Mouse (Mus musculus) T-helper 17 cell (primary cell): ENCODE measurements around the gene Tmem239.
"Not testable (repeated sequence)": the region's sequence is repeated elsewhere in the genome, so short reads cannot be mapped to it uniquely, and the experiment has no call there.

ENCODE experiments used
- in situ Hi-C, 2 experiments: fragments of 300-600 bp; cut with MboI, MseI; formaldehyde crosslinking; loops; 1 replicate in 1 of 2; 2 replicates in 1 of 2; pipeline ENCODE4 v1.15.1; 2025; ENCODE audit warnings: high pct_unique_total_duplicates in 2 of 2

The Tmem239 gene

GRCm38 (mm10) chr2:130406178-130406577, at the start of gene Tmem239:
TSS of gene Tmem239 (plus strand) at chr2:130406478.
- in situ Hi-C loops: loop anchor here in 1 of 2 experiments (10.0 kb wide), 1 partner anchor 1321 kb away; no protein-coding TSS in a partner anchor

GRCm38 (mm10) chr2:130357551-130357950, 48.7 kb upstream of the Tmem239 start:
- in situ Hi-C loops: no loop called here

- in situ Hi-C loops: no loop called here
These were observed 47.4 kb upstream of the Tmem239 start for GRCm38 (mm10) chr2:130358852-130359251.

- in situ Hi-C loops: loop anchor here in 1 of 2 experiments (5.0 kb wide), 1 partner anchor 70 kb away; no protein-coding TSS in a partner anchor
These were observed 43.7 kb upstream of the Tmem239 start for GRCm38 (mm10) chr2:130362511-130363026.

- in situ Hi-C loops: no loop called here
These were observed 40.8 kb upstream of the Tmem239 start for GRCm38 (mm10) chr2:130365211-130366094.

GRCm38 (mm10) chr2:130367386-130367785, 38.9 kb upstream of the Tmem239 start:
- in situ Hi-C loops: no loop called here

- in situ Hi-C loops: not testable (repeated sequence)
These were observed 33.3 kb upstream of the Tmem239 start for GRCm38 (mm10) chr2:130373026-130373425.

- in situ Hi-C loops: no loop called here
These were observed 31.3 kb upstream of the Tmem239 start for GRCm38 (mm10) chr2:130374951-130375350.

GRCm38 (mm10) chr2:130383205-130383604, 23.1 kb upstream of the Tmem239 start:
- in situ Hi-C loops: no loop called here

GRCm38 (mm10) chr2:130383895-130384294, 22.4 kb upstream of the Tmem239 start:
- in situ Hi-C loops: no loop called here

- in situ Hi-C loops: no loop called here
These were observed 20.1 kb upstream of the Tmem239 start for GRCm38 (mm10) chr2:130386212-130386611.

- in situ Hi-C loops: no loop called here
These were observed 17.5 kb upstream of the Tmem239 start for GRCm38 (mm10) chr2:130388796-130389195.

GRCm38 (mm10) chr2:130390993-130391625, 15.2 kb upstream of the Tmem239 start:
- in situ Hi-C loops: no loop called here

GRCm38 (mm10) chr2:130392836-130393235, 13.4 kb upstream of the Tmem239 start:
- in situ Hi-C loops: no loop called here

GRCm38 (mm10) chr2:130395696-130396095, 10.6 kb upstream of the Tmem239 start:
- in situ Hi-C loops: no loop called here

- in situ Hi-C loops: no loop called here
These were observed 8.9 kb upstream of the Tmem239 start, which contains the start of gene Cpxm1 for GRCm38 (mm10) chr2:130397186-130397985. TSS of gene Cpxm1 (minus strand) at chr2:130397574.

GRCm38 (mm10) chr2:130398091-130398490, 8.2 kb upstream of the Tmem239 start:
- in situ Hi-C loops: no loop called here

GRCm38 (mm10) chr2:130400046-130400445, 6.2 kb upstream of the Tmem239 start:
- in situ Hi-C loops: loop anchor here in 1 of 2 experiments (10.0 kb wide), 1 partner anchor 1315 kb away; no protein-coding TSS in a partner anchor

- in situ Hi-C loops: loop anchor here in 1 of 2 experiments (10.0 kb wide), 1 partner anchor 1317 kb away; no protein-coding TSS in a partner anchor
These were observed 4.4 kb upstream of the Tmem239 start for GRCm38 (mm10) chr2:130401891-130402290.

GRCm38 (mm10) chr2:130404939-130405338, 1.3 kb upstream of the Tmem239 start, which contains the start of the genes Gm28372 and 1700020A23Rik:
TSS of gene Gm28372 (plus strand) at chr2:130405239.
TSS of gene 1700020A23Rik (plus strand) at chr2:130405259.
- in situ Hi-C loops: loop anchor here in 1 of 2 experiments (10.0 kb wide), 1 partner anchor 1320 kb away; no protein-coding TSS in a partner anchor

- in situ Hi-C loops: loop anchor here in 1 of 2 experiments (10.0 kb wide), 1 partner anchor 1323 kb away; no protein-coding TSS in a partner anchor
These were observed 1.9 kb downstream of the Tmem239 start for GRCm38 (mm10) chr2:130408194-130408593.
